Mouse (Mus musculus): Measurements from ENCODE around the gene Bcl2l13.

Bcl2l13 gene

DNA sequence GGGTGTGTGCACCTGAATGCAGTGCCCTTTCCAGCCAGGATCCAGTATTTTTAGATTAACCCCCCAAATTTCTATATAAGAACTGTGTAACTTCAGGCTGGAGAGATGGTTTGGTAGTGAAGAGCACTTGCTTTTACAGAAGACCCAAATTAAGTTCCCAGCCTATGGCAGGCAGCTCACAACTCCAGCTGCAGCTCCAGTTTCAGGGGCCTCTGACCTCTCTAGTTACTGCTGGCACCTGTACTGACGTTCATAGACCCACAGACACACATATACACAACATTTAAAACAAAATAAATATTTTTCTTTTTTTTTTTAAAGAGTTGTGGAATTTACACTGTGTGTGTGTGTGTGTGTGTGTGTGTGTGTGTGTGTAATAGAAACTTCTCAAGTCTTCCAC is 93.4 kb downstream of the Bcl2l13 start:
- DNase-seq (ENCODE audit: low spot score): no peak

DNA sequence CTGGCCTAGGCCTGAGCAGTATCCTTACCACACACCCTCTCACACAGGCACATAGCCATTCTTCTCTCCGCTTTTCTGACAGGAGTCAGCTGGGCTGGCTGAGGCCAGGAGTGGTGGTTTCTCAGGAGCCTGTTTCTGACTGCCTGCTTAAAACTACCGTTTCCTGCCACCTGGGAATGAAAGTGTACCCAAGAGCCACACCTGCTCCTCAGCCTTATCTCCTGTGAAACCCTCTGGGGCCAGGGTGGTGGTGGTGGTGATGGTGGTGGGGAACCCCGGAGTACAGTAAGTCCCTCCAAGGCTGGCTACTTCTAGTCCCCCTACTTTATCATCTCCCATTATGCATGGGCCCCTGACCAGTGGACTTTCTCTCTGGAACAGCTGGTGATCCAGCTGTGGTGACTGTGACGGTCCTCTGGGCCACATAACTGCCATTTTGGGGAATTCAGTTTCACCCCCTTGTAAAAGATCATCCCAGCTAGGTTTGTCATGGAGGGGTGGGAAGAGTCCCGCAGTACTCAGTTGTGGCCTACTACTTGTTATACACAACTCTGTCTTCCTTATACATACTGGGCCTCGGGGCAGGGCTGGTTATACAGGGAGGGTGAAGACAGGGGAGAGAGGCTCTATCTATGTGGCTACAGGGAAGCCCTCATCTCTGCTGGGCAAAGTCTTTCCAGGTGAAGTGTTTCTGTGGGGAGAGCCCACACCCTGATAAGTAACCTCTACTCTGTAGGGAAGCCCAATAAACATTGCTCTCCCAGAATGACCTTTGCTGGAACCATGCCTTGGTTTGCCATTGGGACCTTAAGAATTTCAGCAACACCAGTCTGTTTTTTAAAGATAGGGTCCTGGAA is 94.7 kb downstream of the Bcl2l13 start:
- DNase-seq (ENCODE audit: low spot score): no peak

DNA sequence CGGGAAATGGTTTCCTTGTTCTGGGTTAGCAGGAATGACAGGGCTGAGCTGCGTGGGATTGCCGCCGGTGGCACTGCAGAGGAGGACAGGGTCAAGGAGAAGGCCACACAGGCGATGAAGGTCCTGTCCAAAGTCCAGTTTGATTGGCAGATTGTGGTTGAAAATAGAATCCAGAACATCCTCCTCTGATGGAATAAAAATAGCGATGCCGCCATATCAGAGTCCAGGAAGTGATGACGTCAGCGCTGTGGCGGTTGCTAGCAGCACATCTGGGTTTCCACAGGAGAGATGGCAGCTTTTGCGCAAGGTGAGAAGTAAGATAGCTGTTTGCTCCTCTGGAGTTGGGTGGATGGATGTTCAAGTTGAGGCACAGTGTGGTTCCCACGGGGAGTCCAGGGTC is 96.6 kb downstream of the Bcl2l13 start:
- DNase-seq (ENCODE audit: low spot score): no peak

DNA sequence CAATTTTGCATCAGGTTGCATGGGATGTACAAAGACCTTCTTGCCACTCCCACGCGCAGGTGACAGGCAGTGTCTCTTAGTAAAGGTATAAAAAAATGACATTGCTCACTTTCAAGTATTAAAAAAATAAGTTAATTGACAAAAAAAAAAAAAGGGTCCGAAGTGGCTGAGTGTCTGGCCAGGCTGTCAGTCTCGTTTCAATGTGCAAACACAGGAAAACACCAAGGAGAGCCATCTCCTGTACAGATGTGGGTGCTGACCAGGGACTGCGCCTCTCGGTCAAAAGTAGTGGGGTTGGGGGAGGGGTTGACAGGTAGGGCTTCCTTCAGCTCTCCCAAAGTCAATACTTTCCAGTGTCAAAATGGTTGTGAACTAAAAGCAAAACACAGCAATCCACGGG is 97.7 kb downstream of the Bcl2l13 start:
- DNase-seq (ENCODE audit: low spot score): no peak

DNA sequence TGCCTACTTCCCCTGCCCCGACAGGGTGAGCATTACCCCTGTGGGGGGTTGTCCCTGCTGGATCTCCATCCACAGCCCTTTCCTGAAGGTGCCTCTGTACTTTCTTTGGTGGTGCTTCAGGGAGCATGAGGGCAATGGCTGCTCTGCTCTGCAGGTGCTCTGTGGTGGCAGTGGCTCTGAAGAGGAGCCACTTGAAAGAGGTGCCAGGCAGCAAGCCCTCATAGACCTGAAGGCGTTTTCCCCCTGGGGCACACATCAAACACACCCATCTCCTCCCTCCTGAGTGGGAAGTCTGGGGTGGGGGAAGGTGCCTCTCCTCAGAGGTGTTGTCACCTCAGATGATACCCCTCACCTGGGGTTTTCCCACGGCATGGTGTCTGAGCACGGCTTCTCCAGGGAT is 98.2 kb downstream of the Bcl2l13 start:
- no peak for DNase-seq (ENCODE audit: low spot score)

DNA sequence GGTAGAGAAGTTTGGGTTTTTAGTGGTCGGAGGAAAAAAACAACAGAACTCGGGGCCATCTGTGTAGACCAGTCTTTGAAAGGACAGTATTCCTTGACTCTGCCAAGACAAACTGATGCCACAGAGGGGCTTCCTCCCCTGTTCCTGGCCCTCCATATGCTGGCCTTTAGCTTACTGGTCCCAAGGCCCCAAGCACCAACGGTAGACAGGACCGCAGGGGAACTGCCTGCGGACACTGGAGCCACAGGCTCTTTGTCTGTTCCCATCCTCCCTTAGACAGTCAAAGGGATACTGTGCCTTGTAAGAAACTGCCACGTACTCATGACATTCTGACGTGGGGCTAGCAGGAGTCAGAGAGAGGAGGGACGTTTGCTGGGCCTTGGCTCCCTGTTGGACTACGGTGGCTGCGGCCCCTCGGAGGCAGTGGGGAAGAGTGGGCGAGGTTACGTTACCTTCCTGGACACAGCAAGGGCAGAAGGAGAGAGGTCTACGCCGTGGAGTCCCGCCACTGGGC is 101.1 kb downstream of the Bcl2l13 start:
- no peak for DNase-seq (ENCODE audit: low spot score)

DNA sequence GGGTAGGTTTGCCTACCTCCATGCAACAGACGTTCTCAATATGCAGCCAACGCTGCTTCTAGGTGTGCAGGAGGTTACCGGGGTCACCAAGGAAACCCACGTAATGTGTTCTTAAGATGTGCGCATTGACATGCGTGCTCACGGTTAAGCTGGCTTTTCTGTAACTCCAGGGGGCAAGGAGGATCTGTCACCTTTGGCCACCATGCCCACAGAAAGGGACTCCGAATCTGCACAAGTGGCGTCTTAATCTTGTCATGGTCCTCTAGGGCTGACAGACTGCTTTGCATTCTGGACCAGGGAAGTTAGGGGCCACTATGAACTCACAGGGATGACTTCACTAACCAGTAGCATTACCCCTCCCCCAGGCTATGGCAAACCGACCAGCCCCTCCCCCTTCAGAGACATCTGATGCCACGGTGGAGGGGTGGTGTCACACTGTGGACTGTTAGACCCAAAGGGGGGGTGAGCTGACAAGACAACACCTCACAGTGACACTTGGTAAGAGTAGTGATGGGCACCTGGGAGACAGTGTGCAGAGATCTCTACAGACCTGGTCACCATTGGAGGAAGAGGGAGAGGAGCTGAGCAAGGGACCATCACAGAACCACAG is 102.1 kb downstream of the Bcl2l13 start:
- DNase-seq (ENCODE audit: low spot score): no peak

DNA sequence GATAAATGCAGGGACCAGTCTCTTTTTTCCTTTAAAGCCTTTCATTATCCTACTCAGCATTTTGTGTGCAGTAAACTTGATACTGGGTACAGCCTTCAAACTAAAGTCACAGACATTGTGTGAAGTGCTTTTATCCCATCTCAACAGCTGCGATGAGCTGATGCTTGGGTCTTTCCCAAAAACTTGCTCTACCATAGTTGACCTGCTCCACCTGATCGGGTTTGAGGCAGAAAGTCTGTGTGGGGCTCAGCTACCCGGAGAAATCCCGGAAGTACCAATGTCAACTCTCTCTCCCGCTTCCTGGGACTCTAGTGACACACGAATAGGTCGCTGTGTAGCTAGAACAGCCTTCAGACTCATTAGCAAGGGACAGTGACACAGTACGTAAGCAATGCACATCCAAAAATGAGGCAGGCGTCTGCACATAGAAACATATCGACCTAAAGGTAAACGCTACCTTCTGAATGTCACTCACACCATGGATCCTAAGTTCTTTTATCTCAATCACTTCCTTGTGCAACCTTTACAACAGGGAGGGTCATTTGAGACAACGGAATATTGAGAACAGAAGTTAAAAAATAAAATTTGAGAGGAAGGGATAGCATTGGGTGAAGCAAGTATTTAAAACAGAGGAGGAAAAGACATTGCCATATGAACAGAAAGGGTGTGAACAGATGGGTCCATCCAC is 102.9 kb downstream of the Bcl2l13 start:
- no peak for DNase-seq (ENCODE audit: low spot score)

DNA sequence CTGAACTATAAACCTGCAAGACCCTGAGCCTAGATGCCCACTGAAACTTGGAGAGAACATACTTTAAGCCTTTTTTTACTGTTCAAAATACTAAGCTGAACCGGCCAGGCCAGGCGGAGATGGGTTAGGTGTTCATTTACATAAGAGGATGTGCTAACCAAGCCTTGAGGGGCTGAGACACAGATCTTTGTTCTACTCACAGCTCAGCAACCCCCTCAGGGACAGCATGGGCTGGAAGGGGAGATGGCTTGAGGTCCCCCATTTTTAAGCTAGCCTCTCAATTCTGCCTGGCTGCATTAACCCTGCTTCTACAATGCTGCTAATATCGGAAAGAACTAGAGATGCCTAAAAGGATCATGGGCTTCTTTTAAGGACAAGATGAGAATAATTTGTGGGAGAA is 103.8 kb downstream of the Bcl2l13 start:
- DNase-seq (ENCODE audit: low spot score): no peak

DNA sequence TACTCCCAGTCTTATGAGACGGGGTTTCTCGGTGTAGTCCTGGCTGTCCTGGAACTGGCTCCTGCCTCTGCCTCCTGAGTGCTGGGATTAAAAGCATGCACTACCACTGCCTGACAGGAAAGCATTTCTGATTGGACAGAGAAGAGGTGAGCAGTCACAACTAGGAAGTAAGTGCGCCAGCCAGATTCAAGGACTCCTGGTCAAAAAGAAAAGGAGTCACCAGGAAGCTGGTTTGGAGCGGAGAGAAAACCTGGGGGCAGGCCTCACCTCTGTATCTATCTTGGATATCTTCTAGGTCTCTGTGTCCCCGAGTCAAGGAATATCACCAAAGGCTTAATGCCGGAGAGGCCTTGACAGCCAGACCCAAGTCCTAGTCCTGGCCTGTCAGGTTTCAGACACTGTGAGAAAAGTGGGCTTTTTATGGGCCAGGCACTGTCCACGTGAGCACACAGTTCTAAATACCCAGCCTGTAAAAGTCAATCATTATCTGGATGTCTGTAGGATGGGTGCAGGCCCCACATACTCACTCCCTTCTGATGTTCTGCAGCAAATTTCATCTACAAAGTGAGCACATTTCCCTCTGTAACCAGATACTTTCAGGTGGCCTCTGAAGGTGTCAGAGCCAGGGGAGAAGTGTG is 104.6 kb downstream of the Bcl2l13 start:
- DNase-seq (ENCODE audit: low spot score): no peak

DNA sequence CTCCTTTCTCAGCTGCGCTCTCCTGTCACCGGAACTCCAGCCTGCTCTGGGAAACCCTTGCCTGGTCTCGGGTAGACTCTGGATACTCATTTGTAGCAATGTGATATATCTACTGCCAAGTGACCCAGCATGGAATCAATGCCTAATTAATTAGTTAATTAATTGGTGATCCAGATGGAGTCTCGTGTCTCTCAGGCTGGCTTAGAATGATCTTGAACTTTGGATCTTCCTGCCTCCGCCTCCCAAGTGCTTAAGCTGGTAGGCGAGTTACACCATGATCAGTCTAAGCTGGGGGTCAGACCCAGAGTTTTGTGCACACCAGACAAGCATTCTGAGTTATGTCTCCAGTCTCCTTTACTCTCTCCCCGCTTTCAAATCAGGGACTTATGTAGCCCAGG is 105.1 kb downstream of the Bcl2l13 start:
- no peak for DNase-seq (ENCODE audit: low spot score)

DNA sequence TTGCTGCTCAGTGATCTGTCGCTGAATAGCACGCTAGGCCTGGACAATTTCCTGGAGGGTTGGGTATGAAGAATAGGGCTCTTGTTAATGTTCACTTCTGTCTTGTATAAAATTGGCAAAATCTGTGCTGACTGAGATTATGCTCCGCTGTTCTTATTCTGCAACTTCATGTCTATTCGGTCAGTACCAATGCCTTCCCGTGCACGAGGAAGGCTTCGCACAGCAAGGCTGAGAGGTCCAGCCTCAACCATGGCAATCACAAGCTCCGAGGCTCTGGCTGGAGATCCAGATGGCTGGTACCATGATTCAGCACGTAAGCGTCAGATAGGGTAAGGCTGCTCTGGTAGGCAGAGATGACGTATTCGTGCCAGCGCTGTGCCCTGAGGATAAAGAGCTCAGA is 105.6 kb downstream of the Bcl2l13 start:
- DNase-seq (ENCODE audit: low spot score): no peak
